Mouse (Mus musculus): ENCODE measurements around the gene Espn.

The Espn gene

DNA sequence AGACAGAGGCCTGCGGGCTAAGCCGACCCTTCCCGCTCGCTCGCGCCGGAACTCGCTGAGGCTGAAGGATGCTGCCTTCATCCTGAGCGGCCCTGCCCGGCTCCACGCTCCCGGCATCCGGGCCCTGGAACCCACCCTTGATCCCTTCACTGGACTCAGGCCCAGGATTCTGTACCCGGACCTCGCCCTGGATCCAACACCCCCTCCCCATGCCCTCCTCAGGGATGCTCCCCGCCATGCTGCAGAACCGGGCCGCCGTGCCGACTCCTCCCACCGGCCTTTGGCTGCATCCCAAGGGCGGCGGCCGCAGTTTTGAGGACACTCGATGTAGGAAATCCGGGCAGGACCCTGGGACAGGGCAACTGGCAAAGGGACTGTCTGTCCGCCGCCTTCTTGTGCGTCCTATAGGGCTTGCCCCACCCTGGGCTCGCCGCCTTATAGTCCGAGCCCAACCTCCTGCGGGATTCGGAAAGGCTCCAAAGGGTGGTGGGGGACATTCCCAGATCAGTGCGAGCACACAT, 26.2 kb upstream of the Espn start:
- DNase-seq (ENCODE audit: low read depth, low spot score), result no peak

DNA sequence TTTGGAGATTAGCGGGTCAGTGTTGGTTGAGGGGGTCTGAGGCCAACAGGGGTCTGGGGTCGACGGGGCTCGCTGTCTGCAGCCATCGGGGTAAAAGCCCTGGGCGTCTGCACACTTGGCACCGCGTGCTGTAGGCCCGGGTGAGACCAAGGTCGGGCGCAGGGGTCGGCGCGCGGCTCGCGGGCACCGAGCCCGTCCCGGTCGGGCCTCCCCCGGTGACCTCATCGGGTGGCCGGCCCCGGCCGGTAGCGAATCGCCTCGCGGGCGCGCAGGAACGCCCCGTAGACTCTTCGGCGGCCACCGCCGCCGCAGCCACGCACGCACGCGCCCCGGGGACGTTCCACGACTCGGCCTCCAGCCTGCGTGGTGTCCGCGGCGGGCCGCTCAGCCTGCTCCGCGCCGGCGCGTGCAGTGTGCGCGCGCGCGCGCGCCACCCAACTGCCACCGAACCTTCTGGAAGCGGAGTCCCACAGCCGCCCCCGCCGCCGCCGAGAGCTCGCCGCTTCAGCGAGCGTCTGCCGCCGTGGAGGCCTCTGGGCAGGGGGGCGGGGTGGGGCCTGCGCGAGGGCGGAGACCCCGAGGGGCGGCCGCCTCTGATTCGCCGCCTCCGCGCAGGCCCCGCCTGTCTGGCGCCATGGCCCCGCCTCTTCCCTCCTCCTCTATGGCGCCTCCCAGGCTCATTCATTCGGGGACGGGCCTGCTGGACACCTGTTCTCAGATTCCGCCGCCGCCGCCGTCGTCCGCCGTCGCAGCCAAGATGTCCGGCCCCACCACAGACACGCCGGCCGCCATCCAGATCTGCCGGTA, 25.6 kb upstream of the Espn start, which contains the start of gene Acot7:
Acot7 (plus strand) TSS at position 598 of the 807 bp plus-strand sequence.
- DNase-seq (ENCODE audit: low read depth, low spot score), result peak; percentile 93

DNA sequence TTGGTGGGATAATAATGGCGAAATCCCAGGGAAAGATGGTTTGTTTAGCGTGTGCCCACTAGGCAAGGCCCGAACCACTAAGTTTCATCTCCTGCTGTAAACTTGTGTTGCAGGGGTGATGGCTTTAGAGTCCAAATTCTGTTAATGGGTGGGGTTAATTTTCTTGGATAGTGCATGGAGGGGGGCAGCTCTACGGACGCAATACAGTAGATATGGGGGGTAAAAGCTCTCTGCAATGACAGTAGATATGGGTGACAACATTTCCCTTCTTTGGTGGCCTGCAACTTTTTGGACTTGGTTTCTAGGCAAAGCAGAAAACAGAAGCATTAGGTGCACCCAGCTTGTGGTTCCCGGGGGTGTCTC, 25.0 kb upstream of the Espn start:
- DNase-seq (ENCODE audit: low read depth, low spot score), result no peak

DNA sequence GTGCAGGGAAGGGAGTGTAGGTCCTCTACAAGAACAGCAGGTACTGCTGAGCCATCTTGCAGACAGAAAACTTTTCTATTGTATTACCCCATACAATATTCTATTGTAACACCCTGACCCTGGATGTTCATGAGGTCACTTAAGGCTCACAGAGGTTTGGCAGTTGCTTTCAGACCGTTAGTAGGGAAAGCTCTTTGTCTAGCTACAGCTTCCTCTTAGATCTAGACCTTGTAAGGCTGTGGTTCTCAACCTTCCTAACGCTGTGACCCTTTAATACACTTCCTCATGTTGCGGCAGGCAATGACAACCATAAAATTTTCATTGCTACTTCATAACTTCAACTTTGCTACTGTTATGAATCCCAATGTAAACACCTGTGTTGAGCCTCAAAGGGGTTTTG, 24.5 kb upstream of the Espn start:
- DNase-seq (ENCODE audit: low read depth, low spot score), result no peak

DNA sequence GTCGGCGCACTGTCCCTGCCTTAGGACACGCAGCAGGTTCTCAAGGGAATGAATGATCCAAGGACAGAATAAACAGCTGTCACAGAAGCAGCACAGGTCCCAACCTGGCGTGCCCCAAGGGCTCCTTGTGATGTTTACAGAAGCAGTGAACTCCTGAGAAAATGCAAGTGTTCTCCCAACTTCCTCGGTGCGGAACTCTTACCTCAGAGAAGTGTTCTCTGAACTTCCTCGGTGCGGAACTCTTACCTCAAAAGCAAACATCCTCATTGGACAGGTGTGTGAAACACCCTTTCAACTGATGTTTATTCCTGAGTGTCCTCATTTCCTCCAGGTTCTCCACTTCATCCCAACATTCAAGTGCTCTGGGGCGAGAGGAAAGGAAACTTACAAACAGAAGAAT, 21.8 kb upstream of the Espn start:
- DNase-seq (ENCODE audit: low read depth, low spot score), result no peak

DNA sequence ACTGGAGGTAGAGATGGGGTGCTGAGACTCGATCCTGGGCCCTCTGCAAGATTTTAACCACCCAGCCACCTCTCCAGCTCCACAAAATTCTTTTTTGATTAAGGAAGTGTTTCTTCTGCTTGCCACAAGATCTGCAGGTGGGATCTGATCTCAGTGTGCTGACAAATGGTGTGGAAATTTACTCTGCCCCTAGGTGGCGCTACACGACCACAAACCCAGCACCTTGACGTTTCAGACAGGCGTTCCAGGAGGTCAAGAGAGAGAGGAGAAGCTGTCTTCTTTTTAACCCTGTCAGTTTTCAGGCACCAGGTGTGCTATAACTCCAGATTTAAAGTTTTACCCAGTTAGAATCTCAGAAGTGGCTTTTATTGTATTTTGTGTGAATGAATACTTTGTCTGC, 20.9 kb upstream of the Espn start:
- peak; percentile 80 for DNase-seq (ENCODE audit: low read depth, low spot score)

DNA sequence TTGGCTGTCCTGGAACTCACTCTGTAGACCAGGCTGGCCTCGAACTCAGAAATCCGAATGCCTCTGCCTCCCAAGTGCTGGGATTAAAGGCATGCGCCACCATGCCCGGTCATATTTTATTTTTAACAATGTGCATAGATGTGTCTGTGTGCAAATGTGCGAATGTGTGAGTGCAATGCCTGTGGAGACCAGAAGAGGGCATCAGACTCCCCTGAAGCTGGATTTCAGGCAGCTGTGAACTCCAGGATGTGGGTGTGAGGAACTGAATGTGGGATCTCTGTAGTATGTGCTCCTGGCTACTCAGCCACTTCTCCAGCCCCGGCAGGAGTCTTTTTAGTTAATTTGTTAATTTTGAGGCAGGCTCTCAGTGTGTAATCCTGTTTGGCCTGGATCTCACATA, 19.4 kb upstream of the Espn start:
- DNase-seq (ENCODE audit: low read depth, low spot score), result no peak

DNA sequence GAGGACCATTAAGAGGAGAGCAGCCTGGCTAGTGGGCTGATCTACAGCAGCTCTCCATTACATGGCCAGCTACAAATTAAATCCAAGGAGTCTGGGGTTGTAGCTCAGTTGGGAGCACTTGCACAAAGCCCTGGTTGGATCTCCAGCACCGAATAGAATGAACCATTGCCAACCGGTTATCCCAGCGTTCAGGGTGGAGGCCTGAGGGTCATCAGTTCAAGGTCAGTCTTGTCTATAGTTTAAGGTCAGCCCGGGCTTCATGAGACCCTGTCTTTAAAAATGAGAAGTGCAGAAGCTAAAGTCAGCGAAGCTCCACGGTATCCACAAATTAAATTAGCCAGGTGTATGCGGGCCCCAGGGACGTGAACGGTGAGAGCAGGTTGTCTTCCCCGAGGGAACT, 18.1 kb upstream of the Espn start:
- DNase-seq (ENCODE audit: low read depth, low spot score), result no peak

DNA sequence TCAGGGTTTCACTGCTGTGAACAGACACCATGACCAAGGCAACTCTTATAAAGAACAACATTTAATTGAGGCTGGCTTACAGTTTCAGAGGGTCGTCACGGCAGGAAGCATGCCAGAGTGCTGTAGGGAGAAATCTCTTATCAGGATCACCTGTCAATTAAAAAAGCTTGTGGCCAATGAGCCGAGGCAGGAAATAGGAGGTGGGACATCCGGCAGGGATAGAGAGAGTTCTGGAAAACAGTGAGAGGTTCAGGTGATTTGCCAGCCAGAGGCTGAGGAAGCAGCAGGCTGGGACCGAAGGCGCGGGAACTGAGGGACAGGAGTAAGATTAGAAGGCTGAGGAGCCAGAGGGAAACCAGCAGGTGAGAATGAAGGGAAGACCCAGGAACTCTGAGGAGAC, 16.9 kb upstream of the Espn start:
- no peak for DNase-seq (ENCODE audit: low read depth, low spot score)

DNA sequence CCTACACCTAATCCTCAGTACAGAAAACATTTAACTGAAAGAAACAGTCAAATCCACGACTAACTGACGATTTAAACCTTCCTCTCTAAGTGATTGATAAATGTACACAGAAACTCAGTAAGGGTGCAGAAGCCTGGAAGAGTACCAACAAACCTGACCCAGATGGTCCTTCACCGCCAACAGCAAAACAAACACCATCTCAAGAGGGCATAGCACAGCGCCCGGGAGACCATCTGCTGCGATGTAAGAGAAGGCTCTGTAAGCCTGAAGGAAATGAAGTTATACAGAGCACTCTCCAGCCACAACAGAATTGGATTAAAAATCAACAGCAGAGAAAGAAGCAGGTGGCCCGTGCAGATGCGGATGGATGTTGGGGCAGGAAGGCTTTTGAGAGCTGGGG, 15.9 kb upstream of the Espn start:
- no peak for DNase-seq (ENCODE audit: low read depth, low spot score)

DNA sequence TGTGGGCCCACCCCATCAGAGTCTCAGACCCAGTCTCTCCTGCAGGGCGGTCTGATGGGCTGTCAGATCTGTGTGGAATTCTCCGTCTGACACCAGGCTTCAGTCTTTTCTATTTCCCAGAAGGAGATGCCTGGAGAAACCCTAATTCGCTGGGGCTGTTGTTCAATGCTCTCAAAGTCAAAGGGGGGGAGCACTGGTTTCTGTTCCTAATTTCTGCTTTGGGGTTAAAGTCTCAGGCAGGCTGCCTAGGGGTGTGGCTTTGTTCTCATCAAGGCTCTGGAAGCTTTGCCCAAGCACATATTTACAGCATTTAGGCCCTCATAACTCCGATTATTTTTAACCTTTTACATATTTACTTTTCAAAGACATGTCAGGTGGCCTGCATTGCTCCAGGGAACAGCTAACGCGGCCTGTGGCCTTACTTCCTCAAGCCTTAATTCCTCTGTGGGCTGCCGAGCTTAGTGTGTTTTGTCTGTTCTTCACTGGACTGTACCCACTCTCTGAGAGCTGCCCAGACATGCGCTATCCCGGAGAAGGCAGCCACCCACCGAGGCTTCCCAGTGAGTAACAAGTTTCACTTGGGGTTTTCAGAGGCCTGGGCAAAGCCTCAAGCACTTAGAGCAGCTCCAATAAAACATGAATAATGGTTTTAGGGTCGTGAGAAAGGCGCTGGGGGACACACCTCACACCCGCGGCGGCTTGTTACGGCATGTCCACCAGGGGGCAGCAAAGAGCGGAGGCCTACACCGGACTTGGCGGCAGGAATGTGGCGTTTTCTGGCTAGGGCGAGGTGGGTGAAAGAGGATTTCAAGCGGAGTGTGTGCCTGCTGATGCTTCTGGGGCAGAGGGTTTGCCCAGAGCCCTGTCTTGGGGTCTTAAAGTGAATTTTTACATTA, 13.1 kb upstream of the Espn start:
- peak; percentile 52 for DNase-seq (ENCODE audit: low read depth, low spot score)

DNA sequence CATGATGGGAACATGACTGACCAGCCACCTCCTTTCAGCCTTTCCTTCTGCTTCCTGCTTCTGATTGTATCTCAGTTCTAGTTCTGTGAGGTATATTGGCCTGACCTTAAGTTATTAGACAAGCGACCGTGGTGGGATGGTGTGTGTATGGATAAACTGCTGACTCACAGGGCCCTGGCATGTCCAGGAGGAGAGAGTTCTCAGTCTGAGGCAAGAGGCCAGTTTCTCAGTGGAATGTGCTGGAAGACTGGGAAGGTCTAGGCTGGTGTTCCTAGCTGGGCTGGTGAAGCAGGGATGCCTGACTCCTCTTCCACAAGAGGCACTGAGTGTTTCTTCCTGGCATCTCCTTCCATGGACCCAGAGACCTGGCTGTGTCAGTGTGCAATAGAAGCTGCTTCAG, 10.6 kb upstream of the Espn start:
- DNase-seq (ENCODE audit: low read depth, low spot score), result no peak

DNA sequence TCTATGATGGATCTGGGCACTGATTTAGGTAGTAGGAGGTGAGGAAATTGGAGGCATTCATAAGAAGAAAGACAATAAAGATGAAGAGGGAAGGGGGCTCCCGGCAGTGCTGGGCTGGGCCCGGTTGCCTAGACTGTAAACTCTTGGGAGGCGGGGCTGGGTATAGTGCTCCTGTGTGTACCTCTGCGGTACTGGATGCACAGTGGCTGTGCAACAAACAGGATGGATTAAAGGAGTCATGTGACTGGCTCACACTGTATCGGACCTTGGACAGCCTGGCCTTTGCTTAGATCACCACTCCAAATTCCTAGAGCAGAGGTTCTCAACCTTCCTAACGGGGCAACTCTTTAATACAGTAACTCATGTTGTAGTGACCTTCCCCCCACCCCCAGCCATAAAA, 9.4 kb upstream of the Espn start:
- no peak for DNase-seq (ENCODE audit: low read depth, low spot score)

DNA sequence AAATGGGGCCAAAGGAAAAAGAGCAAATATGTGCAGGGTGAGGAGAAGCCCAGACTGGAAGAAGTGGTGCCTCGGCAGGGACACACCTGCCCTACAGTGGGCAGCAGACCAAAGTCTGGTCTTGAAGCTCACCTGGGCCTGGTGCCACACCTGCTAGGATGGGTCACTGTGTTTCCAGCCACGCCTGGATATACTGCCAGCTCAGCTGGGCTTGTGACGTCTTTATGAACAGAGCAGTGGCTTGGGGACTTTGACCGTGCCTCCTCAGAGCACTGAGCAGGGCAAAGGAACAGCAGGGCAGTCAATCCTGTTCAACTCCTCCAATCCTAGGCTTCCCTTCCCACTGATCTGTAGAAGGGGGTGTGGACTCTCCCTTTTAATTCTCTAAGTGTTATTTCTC, 8.6 kb upstream of the Espn start:
- no peak for DNase-seq (ENCODE audit: low read depth, low spot score)

DNA sequence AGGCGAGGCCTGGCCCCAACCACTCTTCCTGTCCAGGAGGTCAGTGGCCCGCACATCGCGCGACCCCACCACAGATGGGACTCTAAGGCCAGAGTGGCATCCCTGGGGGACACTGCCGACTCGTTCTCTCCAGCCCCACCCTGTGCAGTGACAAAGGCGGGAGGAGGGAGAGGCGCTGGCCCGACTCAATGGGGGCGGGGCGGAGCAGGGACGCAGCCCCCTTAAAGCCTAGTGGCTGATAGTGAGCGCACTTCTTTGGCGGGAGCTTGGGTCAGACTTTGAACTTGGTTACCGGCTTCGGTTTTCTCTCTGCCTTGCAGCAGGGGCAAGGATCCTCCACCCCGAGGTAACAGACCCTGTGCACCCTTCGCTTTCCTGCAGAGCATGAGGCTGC, 7.1 kb upstream of the Espn start:
- no peak for DNase-seq (ENCODE audit: low read depth, low spot score)

DNA sequence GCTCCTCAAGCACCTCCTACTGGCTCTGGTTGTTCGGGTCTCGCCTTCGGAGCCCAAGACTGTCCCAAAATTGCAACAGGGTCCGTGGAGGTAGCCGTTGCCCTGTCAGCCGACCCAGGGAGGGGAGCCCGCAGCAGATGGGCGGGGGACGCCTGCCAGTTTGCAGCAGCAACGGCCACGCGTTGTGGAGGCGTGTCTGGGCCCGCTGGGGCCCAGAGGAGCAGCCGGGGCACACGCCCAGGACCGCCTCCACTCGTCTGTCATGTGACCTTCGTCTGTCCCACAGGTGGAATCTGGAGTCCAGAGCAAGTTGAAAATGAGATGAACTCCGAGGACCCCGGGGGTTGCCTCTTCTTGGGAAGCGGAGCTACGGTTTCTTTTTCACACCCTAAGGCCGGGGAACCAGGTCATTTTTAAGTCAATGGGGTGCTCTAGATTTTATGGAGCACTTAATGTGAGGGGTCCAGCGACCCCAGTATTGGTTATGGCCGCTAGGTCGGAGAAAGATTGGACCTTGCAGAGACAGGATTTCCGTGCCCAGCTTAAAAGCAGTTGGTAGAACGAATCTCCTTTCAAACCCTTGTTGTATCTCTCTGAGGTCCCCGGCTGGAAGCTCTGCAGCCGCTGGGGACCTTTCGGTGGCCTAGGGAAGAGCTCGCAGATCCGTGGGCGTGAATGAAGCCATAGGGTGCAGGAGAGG, 6.6 kb upstream of the Espn start, which contains the start of gene Hes2:
Hes2 (plus strand) TSS at position 283 of the 700 bp plus-strand sequence.
- DNase-seq (ENCODE audit: low read depth, low spot score), result no peak

DNA sequence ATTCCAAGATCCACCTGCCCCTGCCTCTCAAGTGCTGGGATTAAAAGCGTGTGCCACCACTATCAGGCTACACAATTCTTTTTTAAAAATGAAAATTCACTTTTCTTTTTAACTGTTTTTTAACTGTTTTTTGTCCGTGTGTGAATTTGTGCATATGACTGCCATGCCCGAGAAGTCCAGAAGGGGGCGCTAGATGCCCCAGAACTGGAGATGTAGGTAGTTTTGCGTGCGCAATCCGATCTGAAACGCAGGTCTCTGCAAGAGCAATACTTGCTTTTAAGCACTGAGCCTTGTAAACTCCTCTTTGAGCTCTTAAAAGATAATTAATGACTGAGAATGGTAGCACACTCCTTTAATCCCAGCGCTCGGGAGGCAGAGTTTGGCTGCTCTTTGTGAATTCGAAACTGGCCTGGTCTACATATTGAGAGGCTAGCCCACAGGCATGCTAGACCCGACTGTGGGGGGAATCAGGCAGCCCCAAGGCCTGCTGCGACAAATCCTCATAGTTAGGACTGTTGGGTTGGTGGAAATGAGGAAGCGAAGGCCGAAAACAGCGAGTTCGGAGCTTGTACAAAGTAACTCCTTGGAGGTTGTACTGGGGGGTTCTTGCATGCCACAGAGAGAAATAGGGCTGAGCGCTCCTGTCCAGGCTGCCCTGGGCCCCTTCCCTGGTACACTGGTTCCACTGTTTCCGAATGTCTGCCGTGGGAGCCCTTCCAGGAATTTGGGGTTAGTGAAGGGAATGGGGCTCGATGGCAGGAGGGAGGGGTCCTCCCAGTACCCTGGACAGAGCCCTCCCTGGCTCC, 5.8 kb upstream of the Espn start:
- DNase-seq (ENCODE audit: low read depth, low spot score), result no peak

DNA sequence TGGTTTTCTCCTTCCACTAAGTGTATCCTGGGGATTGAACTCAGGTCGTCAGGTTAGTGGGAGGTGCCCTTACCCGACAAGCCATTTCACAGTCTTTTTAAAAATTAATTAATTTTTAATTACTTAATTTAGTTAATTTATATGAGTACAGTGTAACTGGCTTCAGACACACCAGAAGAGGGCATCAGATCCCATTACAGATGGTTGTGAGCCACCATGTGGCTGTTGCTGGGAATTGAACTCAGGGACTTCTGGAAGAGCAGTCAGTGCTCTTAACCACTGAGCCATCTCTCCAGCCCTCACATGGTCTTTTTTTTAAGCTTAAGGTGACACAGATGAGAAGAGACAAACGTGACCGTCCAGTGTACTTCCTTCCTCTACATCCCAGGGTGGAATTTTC, 2.8 kb upstream of the Espn start:
- no peak for DNase-seq (ENCODE audit: low read depth, low spot score)

DNA sequence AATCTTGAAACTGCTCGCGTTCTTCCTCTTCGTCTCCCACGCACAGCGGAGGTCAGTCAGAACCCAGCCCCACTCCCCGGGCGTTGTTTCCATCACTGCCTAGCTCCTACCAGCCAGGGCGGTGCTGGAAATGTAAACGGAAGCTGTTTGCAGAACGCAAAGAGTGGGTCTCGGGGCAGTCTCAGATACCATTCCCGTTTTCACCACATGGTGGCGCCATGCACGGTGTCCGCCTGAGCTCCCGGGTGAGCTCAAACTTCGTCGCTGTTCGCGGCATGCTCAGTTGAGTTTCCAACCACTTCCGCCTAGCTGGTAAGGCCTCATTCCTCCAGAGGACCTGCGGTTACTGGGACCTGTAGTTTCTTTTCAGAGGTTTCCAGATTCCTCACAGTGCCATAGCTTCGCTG, 1.6 kb upstream of the Espn start:
- no peak for DNase-seq (ENCODE audit: low read depth, low spot score)

DNA sequence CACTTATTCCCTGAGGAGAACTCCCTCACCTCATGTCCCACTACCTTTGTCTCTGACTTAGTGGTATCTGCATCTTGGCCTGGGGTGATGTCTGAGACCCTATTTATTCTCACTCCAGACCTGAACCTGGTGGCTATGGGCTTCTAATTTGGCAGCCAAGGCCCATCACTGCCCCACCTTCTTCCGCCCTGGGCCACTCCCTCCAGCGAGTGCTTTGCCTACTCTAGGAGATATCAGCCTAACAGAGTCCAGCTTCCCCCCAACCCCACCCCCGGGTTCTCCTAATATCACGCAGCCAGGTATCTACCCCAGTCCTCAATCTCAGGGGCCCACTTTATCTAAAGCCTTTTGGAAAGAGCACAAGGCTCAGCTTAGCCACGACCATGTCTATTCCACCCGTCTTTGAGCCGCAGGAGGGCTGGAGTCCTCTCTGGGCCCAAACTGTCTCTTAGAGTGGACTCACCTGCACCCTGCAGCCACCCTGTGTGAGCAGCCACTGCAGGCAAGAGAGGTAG, 663 bp downstream of the Espn start:
- no peak for DNase-seq (ENCODE audit: low read depth, low spot score)

DNA sequence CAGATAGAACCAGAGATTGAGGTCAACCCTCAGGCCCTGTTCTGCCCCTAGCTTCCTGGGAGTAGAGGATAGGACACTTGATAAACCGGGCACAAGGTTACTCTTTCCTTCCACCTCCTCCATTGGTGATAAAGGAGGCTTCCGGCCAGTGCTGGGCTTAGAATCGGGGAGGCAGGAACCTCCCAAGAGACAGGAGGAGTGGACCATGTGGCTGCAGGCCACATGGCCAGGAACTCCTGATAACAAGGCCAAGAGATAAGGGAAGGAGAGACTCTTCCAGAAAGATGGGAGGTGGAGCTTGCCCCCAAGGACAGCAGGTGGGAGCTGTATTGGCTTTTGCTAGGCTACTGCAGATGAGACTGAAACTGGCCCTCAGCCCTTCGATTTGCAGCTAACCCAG, 1.6 kb downstream of the Espn start:
- no peak for DNase-seq (ENCODE audit: low read depth, low spot score)

Data from retina, postnatal 7 days (tissue).